Mouse (Mus musculus): ENCODE data around the gene Gm3248. TPM values are rescaled to one million over a fixed set of nuclear protein-coding genes. Genes with fewer than 3 reads are reported as not detected.
"Not testable (repeated sequence)": the region's sequence is repeated elsewhere in the genome, so short reads cannot be mapped to it uniquely, and the experiment has no call there.

Gm3248 gene
- polyA plus RNA-seq (2015; fragmentation: Nextera tagmentation; extraction: Ambion mirVana), result 2.8 and 3.3 TPM in 2 replicates

DNA sequence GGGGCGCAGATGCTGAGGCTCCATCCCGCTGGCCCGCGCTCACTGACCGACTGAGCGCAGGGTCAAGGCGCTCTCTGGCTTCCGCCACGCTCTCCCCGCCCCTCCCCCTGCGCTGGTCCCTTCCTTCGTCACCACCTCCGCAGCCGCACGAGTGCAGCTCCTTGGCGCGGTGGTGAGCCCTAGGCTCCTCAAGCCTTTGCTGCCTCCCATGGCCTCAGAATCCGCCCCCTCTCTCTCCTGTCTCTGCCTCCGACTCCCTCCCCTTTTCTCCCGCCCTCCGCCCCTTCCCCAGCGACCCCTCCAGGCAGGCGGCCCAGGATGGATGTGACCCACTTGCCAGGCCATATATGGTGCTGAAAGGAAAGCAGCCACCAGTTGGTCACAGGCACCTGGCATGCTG is at the start of gene Gm3248:
Gm3248 (minus strand) TSS at position 111 of the 400 bp plus-strand sequence.
- not testable (repeated sequence) for ATAC-seq (ENCODE audit: low FRiP score); H3K4me1 ChIP-seq (replicated peaks); H3K9me3 ChIP-seq; H3K36me3 ChIP-seq; H3K27me3 ChIP-seq
- Histone ChIP-seq H3K4me3 (peak within 1 kb of the TSS; percentile 53), H3K4me2 (peak within 1 kb of the TSS; percentile 74), H3K27ac (peak within 1 kb of the TSS; percentile 48; the same call in 1 of the 2 replicates), H3K9ac (peak within 1 kb of the TSS; percentile 74)
- WGBS, result 2% methylated on average over 5 of the region's 23 CpGs

DNA sequence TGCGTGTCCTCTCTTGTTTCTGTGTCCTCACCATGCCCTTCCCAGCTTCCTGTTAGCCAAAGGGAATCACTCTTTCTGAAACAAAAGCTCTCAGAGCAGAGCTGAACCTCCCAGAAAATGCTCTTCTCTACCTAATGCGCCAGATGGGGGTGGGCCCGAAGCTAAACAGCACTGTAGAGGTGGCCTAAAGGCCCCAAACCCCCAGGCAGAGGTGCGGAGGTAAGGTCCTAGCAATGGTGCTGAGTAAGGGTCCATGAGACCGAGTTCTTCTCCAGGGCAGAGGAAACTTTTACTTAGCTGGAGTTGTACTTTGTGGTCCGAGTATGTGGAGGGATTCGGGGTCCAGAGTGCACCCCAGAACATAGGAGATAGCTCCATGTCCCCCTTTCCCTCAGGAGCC is 25.6 kb upstream of the Gm3248 start:
- H3K9me3 ChIP-seq; ATAC-seq (ENCODE audit: low FRiP score); H3K27me3 ChIP-seq; H3K36me3 ChIP-seq; H3K27ac ChIP-seq; H3K4me1 ChIP-seq (replicated peaks); H3K4me2 ChIP-seq; H3K9ac ChIP-seq; H3K4me3 ChIP-seq: not testable (repeated sequence)
- WGBS, result 83% methylated on average over 7 of the region's 7 CpGs

DNA sequence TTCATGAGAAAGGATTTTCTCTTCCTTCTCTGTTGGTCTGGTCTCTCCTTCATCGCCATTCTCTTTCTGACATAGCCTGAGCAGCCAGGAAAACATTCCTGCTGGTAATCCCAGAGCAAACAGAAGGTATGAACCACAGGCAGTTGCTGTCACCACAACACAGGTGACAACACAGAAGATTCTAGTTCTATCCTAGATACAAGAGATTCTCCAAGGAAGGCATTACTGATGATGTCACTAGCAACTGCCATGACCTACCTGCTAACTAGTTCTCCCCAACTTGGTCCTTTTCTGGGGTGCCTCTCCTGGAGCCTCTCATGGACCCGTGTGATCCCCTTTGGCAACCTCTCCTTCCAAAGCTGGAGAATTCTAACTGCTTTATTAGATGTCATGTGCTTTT is 17.5 kb upstream of the Gm3248 start, which contains the start of gene Gm3453:
Gm3453 (minus strand) TSS at position 101 of the 400 bp plus-strand sequence.
- ATAC-seq (ENCODE audit: low FRiP score); H3K4me3 ChIP-seq; H3K27me3 ChIP-seq; H3K4me1 ChIP-seq (replicated peaks); H3K9ac ChIP-seq; H3K9me3 ChIP-seq; H3K36me3 ChIP-seq; H3K27ac ChIP-seq; H3K4me2 ChIP-seq: not testable (repeated sequence)
- 71% methylated on average over 2 of the region's 2 CpGs for WGBS

DNA sequence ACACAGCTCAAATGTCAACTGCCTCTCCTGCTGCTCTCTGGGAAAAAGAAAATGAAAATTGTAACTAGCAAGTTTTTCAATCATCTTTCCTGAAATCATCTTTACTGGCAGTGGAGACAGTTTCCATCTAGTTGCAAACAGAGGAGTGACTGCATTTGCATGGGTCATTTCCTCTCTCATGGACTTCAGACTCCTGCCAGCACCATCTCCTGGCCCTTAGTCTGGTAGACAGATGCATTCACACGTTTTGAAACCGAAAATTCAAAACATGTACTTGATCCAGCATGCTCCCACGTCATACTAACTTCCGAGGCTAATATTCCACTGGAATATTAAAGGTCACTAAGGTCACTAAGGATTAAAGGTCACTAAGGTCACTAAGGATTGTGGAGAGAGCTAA is 896 bp upstream of the Gm3248 start:
- not testable (repeated sequence) for H3K4me3 ChIP-seq; H3K4me1 ChIP-seq (replicated peaks); H3K27ac ChIP-seq; H3K9ac ChIP-seq; H3K36me3 ChIP-seq; H3K4me2 ChIP-seq; H3K27me3 ChIP-seq; ATAC-seq (ENCODE audit: low FRiP score); H3K9me3 ChIP-seq
- 18% methylated on average over 4 of the region's 4 CpGs for WGBS

DNA sequence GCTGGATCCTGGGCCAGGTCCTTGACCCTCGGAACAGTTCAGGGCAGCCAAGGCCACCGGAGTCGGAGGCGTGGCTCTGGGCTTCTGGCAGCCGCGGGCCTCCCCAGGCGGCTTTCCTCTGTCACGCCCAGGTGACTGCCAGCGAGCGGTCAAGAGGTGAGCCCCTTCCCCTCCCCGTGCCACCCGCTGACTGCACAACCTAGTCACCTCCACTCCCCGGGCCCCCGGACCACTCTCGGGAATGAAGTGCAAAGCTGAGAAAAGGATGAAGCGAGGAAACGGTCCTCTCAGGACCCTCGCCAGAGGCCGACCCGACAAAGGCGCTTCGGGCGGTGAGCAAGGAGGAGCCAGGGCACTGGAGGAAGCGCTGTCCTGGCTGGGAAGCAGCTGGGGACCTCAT is 443 bp downstream of the Gm3248 start:
- H3K4me3 ChIP-seq, result peak overlapping the region; percentile 53
- 0 out of 2 replicates have a peak, but pooled peaks have one; percentile 72 for ATAC-seq (ENCODE audit: low FRiP score)
- not testable (repeated sequence) for H3K27ac ChIP-seq; H3K4me1 ChIP-seq (replicated peaks); H3K36me3 ChIP-seq; H3K9me3 ChIP-seq; H3K27me3 ChIP-seq
- H3K4me2 ChIP-seq, result peak overlapping the region; percentile 74
- H3K9ac ChIP-seq, result peak overlapping the region; percentile 74
- WGBS, result under 1% methylated on average over 24 of the region's 24 CpGs

- H3K4me3 ChIP-seq; H3K36me3 ChIP-seq; H3K9ac ChIP-seq; H3K27me3 ChIP-seq; H3K4me1 ChIP-seq (replicated peaks); H3K27ac ChIP-seq; ATAC-seq (ENCODE audit: low FRiP score); H3K9me3 ChIP-seq; H3K4me2 ChIP-seq: not testable (repeated sequence)
- 15% methylated on average over 5 of the region's 10 CpGs for WGBS
Observed at GRCm38 (mm10) chr14:5960479-5960878, 1.1 kb downstream of the Gm3248 start.

- H3K4me3 ChIP-seq; H3K9me3 ChIP-seq; H3K4me2 ChIP-seq; H3K36me3 ChIP-seq; ATAC-seq (ENCODE audit: low FRiP score); H3K27ac ChIP-seq; H3K27me3 ChIP-seq; H3K9ac ChIP-seq; H3K4me1 ChIP-seq (replicated peaks): not testable (repeated sequence)
- 79% methylated on average over 7 of the region's 7 CpGs for WGBS
Observed at GRCm38 (mm10) chr14:5923276-5923675, 38.3 kb downstream of the Gm3248 start.

- WGBS, result 73% methylated on average over 4 of the region's 4 CpGs
- not testable (repeated sequence) for ATAC-seq (ENCODE audit: low FRiP score); H3K27me3 ChIP-seq; H3K9ac ChIP-seq; H3K4me3 ChIP-seq; H3K4me1 ChIP-seq (replicated peaks); H3K9me3 ChIP-seq; H3K27ac ChIP-seq; H3K36me3 ChIP-seq; H3K4me2 ChIP-seq
Observed at GRCm38 (mm10) chr14:5918330-5918942, 43.1 kb downstream of the Gm3248 start.

GRCm38 (mm10) chr14:5913701-5914100 is 47.8 kb downstream of the Gm3248 start:
- not testable (repeated sequence) for H3K9ac ChIP-seq

More at GRCm38 (mm10) chr14:5913701-5914100, 47.8 kb downstream of the Gm3248 start:
- not testable (repeated sequence) for H3K4me1 ChIP-seq (replicated peaks); ATAC-seq (ENCODE audit: low FRiP score); H3K9me3 ChIP-seq; H3K27me3 ChIP-seq; H3K36me3 ChIP-seq; H3K27ac ChIP-seq; H3K4me2 ChIP-seq; H3K4me3 ChIP-seq
- 89% methylated on average over 2 of the region's 2 CpGs for WGBS

Other genes starting within 250 kb of the Gm3248 start
- 0.35 TPM in 1 of 2 replicates, not detected in the other for gene Gm3373, start 220.2 kb downstream of the Gm3248 start, polyA plus RNA-seq (2015; fragmentation: Nextera tagmentation; extraction: Ambion mirVana)
- 3.2 and 4.2 TPM in 2 replicates for gene Gm3383, start 153.8 kb downstream of the Gm3248 start, polyA plus RNA-seq (2015; fragmentation: Nextera tagmentation; extraction: Ambion mirVana)
- gene Gm3424, start 131.4 kb downstream of the Gm3248 start, polyA plus RNA-seq (2015; fragmentation: Nextera tagmentation; extraction: Ambion mirVana), result not detected in 2 replicates
- gene Gm8237, start 81.4 kb downstream of the Gm3248 start, polyA plus RNA-seq (2015; fragmentation: Nextera tagmentation; extraction: Ambion mirVana), result 0.80 and 1.1 TPM in 2 replicates
- gene Gm3453, start 17.4 kb upstream of the Gm3248 start, polyA plus RNA-seq (2015; fragmentation: Nextera tagmentation; extraction: Ambion mirVana), result not detected in 2 replicates
- not detected in 2 replicates for gene Gm6337, start 96.5 kb upstream of the Gm3248 start, polyA plus RNA-seq (2015; fragmentation: Nextera tagmentation; extraction: Ambion mirVana)
- 2.9 and 4.1 TPM in 2 replicates for gene Gm8206, start 132.2 kb upstream of the Gm3248 start, polyA plus RNA-seq (2015; fragmentation: Nextera tagmentation; extraction: Ambion mirVana)
- 5.2 and 5.6 TPM in 2 replicates for gene Gm3468, start 146.9 kb upstream of the Gm3248 start, polyA plus RNA-seq (2015; fragmentation: Nextera tagmentation; extraction: Ambion mirVana)
- gene Gm3476, start 164.1 kb upstream of the Gm3248 start, polyA plus RNA-seq (2015; fragmentation: Nextera tagmentation; extraction: Ambion mirVana), result not detected in 2 replicates